Mouse (Mus musculus) macrophage (primary cell): ENCODE measurements at regions not wholly inside any gene's neighbourhood (a gene's known extent, or its start where the extent isn't known, plus 50 kb on each side); places are given as distances from the start of the nearest gene placed in this dataset.
"Not testable (repeated sequence)": the region's sequence is repeated elsewhere in the genome, so short reads cannot be mapped to it uniquely, and the experiment has no call there.

ENCODE experiments used
- H3K27ac ChIP-seq: fragments of 350-480 bp; formaldehyde crosslinking; 2 replicates; pipeline ENCODE4 v1.9.0; 2021
- H3K36me3 ChIP-seq: fragments of 350-480 bp; formaldehyde crosslinking; 2 replicates; pipeline ENCODE4 v1.9.0; 2021; ENCODE audit errors: inconsistent target
- H3K4me3 ChIP-seq: fragments of 350-480 bp; formaldehyde crosslinking; 2 replicates; pipeline ENCODE4 v1.9.0; 2021; ENCODE audit errors: inconsistent target
- H3K79me2 ChIP-seq: fragments of 350-480 bp; formaldehyde crosslinking; 2 replicates; pipeline ENCODE4 v1.9.0; 2021; ENCODE audit errors: inconsistent target
- WGBS: methylation state at CpG from one replicate; pipeline ENCODE4 v1.1.7; 2026; ENCODE audit warnings: inconsistent platforms; ENCODE audit not compliant: missing documents; 5-methylcytosine and 5-hydroxymethylcytosine counted together

DNA sequence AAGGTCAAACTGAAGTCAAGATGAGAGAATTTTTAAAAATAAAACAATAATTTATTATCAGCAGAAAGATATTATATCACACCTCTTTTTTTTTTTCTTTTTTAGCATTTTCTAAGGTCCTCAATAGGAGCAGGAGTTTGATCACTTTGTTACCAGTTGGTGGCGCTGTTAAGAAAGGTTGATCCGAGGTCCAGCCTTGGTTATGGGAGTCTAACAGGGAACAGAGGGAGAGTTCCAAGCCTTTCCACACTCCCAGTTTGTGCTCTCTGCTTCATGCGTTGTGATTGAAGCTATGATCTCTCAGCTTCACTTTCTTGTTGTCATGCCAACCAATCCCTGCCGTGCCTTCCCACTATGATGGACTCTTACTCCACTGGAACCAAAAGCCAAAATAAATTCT, 83.8 kb downstream of the Fam174a start:
- Histone ChIP-seq H3K79me2 (no peaks in the 10 kb centered on the region), H3K36me3 (no peaks in the 10 kb centered on the region), H3K27ac (no peak overlapping the region), H3K4me3 (no peak overlapping the region)
- WGBS: 69% methylated on average over 4 of the region's 4 CpGs

DNA sequence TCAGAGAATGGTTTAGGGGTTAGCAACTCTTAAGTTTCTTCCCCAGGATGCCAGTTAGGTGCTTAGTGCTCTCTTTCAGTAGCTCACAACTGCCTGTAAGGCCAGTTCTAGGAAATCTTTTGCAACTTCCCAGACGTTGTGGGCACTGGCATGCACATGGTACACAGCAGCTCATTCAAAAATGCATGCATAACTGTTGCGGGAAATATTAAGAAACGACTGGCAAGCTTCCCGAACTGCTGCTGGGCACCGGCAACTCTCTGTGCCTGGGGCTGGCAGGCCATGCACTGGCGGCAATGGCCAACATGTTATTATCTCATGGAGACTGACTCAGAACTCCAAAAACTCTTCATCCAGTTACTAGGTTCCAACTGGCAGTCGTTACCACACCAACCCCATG, 86.3 kb downstream of the Fam174a start:
- no peak overlapping the region for H3K4me3 ChIP-seq

DNA sequence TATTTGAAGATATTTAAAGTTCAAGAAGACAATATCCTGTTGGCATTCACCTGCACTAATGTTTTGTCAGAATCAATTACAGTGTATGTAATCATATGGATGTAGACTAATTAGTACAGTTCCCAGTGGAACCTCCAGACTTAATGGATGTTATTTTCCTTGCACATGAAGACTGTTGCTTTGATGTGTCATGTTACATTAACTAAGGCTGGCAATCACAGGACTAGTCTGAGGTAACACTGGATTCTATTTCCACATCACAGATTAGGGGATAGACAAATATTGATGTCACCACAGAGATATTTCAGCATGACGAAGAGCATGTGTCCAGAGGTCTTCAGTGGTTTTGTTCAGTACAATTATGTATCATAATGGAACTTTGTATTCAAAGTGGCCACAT, 108.8 kb downstream of the Fam174a start:
- WGBS: 85% methylated on average over 1 of the region's 1 CpGs
- Histone ChIP-seq H3K4me3 (no peak overlapping the region), H3K36me3 (no peaks in the 10 kb centered on the region), H3K79me2 (no peaks in the 10 kb centered on the region), H3K27ac (no peak overlapping the region)

More for the DNA sequence above, 86.3 kb downstream of the Fam174a start:
- Histone ChIP-seq H3K27ac (no peak overlapping the region), H3K79me2 (no peaks in the 10 kb centered on the region), H3K36me3 (no peaks in the 10 kb centered on the region)
- 55% methylated on average over 7 of the region's 7 CpGs for WGBS

DNA sequence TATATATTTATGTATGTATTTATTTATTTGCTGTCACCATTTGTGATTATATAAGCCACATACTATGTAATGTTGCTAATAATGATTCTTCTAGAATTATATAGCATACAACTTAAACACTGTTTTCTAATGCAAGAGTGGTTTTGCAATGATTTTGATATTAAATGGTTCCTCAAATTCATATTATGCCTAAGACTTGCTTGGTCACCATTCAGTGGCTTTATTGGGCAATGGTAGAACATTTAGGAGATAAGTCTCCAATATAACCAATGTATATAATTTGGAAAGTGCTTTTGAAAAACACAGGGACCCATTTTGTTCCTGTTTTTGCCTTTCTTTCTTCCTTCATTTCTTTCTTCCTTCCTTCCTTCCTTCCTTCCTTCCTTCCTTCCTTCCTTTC, 112.0 kb downstream of the Fam174a start:
- H3K79me2 ChIP-seq: no peaks in the 10 kb centered on the region
- no peak overlapping the region for H3K27ac ChIP-seq
- H3K4me3 ChIP-seq: no peak overlapping the region
- H3K36me3 ChIP-seq: no peaks in the 10 kb centered on the region

DNA sequence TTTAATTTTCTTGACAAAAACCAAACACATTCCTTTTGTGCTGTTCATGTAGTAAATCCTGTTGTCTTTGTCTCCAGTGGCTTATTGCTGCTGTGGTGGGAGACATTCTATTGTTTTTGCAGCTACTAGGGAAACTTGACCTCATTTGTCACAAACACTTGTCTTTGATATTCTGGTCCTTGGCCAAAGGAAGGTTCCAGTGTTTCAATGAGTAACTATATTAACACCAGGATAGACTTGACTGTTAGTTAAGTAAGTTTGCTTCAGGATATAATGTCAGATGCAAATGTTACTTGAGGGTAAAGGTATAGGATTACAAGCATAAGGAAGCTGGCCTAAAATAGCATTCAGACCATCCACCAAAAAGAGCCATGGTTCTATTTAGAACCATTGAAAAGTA, 123.7 kb downstream of the Fam174a start:
- no peak overlapping the region for H3K27ac ChIP-seq
- H3K4me3 ChIP-seq: no peak overlapping the region
- H3K36me3 ChIP-seq: no peaks in the 10 kb centered on the region
- no peaks in the 10 kb centered on the region for H3K79me2 ChIP-seq

DNA sequence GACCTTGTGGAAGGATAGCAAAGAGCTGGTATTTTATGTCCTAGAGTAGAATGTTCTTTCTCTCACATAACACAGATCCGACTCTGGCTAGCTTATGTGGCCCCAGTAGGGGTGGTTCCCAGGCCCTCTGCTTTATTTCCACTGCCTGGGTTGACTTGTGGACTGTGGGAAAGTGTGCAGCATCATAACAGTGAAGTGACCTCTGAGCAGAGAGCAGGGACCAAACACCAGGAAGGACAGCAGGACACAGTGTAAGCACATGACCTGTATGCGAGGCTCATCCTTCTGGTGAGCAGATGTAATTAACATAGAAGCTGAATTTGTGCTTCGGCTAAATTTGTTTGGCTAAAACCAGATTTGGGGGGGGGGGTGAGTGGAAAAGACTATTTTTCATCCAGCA, 132.1 kb downstream of the Fam174a start:
- no peak overlapping the region for H3K27ac ChIP-seq
- no peaks in the 10 kb centered on the region for H3K36me3 ChIP-seq
- WGBS: 100% methylated on average over 3 of the region's 3 CpGs
- no peaks in the 10 kb centered on the region for H3K79me2 ChIP-seq
- no peak overlapping the region for H3K4me3 ChIP-seq

DNA sequence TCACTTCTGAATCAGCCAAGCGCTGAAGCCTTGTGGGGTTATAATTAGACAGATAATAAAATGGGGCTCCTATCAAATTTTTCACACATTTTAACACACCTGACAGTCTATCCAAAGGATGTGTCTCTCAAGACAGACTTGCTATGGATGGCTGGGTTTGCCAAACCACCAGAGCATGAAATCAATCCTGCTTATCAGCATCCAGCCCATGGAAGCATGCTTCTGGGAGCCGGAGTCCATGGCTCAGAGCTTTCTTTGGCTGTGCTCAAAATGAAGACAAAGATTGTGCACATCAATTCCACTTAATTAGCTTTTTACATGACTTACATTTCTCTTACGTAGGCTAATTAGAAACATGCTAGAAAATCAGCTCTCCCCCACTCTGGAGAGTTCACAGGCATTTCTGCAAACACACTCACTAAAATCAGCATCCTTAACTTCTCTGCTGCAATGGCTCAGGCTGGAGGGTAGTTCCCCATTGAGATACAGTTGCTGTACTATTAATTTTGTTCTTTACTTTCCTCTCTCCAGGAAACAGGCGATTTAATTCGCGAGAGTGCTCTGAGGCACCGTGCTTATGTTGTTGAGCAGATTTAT, 135.6 kb downstream of the Fam174a start:
- 43% methylated on average over 7 of the region's 7 CpGs for WGBS
- H3K79me2 ChIP-seq: no peaks in the 10 kb centered on the region
- H3K4me3 ChIP-seq: no peak overlapping the region
- no peaks in the 10 kb centered on the region for H3K36me3 ChIP-seq
- peak overlapping the region; percentile 88 for H3K27ac ChIP-seq

DNA sequence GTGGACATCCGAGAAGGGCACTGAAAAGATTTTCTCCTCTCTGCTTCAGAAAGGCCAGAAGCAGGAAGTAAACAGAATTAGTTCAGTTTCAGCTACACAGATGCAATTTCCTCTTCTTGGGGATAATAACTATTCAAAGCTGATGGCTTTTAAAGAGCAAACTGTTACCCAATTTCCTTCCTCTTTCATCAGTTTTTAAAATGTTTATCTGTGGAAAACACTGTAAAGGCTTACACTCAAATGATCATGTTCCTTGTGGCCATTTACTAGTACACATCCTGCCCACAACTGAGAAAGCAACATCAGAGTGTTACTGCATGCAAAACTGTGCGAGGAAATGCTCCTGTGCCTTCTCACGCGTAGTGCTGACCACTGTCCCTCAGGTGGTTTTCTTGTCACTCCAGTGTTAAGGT, 137.5 kb downstream of the Fam174a start:
- Histone ChIP-seq H3K36me3 (no peaks in the 10 kb centered on the region), H3K79me2 (no peaks in the 10 kb centered on the region), H3K4me3 (no peak overlapping the region), H3K27ac (peak overlapping the region; percentile 88)
- WGBS: 1% methylated on average over 4 of the region's 4 CpGs

DNA sequence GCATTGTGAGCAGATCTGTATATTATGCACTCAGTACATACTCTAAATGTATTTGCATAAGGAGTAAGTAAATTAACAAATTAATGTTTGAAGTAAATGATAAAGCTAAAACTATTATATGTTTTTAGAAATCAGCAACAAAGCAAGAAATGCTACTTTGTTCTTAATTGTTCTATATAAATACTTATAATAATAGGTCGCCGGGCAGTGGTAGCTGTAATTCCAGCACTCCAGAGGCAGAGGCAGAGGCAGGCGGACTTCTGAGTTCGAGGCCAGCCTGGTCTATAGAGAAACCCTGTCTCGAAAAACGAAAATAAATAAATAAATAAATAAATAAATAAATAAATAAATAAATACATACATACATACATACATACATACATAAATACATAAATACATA, 138.3 kb downstream of the Fam174a start:
- not testable (repeated sequence) for H3K36me3 ChIP-seq, H3K4me3 ChIP-seq, H3K79me2 ChIP-seq
- H3K27ac ChIP-seq: peak overlapping the region; percentile 88
- WGBS: 71% methylated on average over 6 of the region's 6 CpGs

DNA sequence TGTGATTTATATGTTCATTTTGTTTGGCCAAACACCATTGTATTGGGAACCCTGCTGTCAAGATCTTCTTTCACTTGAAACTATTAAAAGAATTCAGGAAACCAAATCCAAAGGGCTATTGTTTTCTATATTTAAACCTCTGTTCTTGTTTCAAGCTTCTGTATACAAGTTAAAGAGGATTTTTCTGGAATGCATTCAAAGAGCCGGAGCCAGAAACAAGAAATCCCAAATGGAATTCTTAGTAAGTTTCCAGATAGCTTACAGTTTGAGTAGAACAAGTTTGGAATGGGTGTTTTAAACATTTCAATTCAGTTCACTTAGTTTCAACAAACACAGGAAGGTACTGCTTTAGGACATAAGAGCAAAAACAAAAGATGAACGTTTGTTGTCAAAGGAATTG, 140.8 kb downstream of the Fam174a start:
- WGBS: 77% methylated on average over 2 of the region's 2 CpGs
- no peak overlapping the region for H3K27ac ChIP-seq

DNA sequence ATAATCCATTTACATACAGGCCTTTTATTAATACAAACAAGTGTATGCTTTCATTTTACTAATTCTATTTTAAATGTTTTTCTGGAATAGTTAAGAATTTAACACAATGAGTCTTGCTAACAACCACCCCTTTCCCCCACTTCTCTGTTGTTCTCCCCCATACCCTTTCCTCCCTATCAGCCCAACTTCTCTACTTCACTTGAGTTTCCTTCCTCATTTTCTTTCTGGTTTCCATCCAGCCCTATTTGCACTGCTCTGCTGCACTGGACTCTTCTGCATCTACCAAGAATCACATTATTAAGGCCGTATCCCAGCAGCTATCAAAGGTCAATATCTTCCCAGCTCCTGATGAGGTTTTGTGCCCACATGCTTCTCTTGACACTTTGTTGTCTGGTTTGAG, 145.9 kb downstream of the Fam174a start:
- 29% methylated on average over 1 of the region's 1 CpGs for WGBS
- H3K79me2 ChIP-seq: no peaks in the 10 kb centered on the region
- H3K36me3 ChIP-seq: no peaks in the 10 kb centered on the region
- H3K27ac ChIP-seq: 0 out of 2 replicates have a peak overlapping the region, but pooled peaks have one; percentile 7
- no peak overlapping the region for H3K4me3 ChIP-seq

More for the DNA sequence above, 140.8 kb downstream of the Fam174a start:
- Histone ChIP-seq H3K36me3 (no peaks in the 10 kb centered on the region), H3K79me2 (no peaks in the 10 kb centered on the region), H3K4me3 (no peak overlapping the region)

DNA sequence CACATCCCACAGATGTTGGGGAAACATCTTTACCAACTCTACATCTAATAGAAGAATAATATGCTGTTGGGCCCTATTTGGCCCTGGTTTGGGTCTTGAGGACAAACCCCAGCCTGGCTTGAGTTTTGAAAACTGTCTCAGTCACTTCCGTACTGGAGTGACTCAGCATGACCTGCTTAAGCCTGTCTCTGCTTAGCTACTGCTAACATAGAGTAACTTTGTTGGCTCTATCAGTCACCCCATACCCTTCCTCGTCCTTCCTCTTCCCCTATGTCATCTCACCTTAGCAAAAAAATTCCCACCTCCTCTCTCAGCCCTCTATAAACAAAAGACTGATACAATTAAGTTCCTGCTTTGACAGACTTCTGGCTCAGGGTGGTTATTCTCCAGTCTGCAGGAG, 154.7 kb downstream of the Fam174a start:
- Histone ChIP-seq H3K79me2 (no peaks in the 10 kb centered on the region), H3K27ac (peak overlapping the region; percentile 63), H3K4me3 (no peak overlapping the region), H3K36me3 (no peaks in the 10 kb centered on the region)
- WGBS: 5% methylated on average over 2 of the region's 2 CpGs

DNA sequence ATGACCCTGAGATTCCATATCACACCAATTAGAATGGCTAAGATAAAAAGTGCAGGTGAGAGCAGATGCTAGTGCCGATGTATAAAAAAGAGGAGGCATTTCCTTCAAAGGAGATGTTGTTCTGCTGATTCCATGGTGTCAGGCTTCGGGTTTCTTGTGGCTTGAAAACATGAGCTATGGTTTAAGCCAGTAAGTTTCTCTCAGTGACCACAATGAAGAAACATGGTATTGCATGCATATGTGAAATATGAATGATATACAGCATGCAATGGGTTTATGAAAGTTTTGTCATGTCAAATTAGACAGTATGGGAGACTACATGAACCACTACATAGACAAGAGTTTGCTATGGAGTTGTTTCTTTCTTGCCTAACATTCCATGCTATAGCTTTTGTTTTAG, 155.3 kb downstream of the Fam174a start:
- H3K79me2 ChIP-seq: no peaks in the 10 kb centered on the region
- WGBS: 61% methylated on average over 2 of the region's 2 CpGs
- H3K4me3 ChIP-seq: no peak overlapping the region
- H3K36me3 ChIP-seq: no peaks in the 10 kb centered on the region
- peak overlapping the region; percentile 63 for H3K27ac ChIP-seq

DNA sequence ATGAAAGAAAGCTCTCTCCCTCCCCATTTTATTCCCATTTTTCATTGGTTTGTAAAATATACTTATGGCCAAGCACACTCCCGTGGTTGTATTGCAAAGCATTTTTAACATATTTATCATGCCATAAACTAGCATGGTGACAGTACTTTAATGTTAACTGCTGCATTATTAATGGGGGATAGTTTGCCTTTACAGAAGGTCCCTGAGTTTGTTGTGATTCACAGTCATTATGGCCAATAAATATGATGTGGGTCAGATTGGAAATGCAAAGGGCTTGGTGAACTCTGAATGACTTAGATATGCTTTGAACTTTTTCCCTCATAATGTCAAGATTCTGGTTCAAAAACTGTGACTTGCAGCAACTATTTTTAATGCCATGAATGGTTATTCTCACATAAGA, 157.1 kb downstream of the Fam174a start:
- Histone ChIP-seq H3K36me3 (no peaks in the 10 kb centered on the region), H3K4me3 (no peak overlapping the region), H3K79me2 (no peaks in the 10 kb centered on the region), H3K27ac (no peak overlapping the region)
- 100% methylated on average over 1 of the region's 1 CpGs for WGBS

DNA sequence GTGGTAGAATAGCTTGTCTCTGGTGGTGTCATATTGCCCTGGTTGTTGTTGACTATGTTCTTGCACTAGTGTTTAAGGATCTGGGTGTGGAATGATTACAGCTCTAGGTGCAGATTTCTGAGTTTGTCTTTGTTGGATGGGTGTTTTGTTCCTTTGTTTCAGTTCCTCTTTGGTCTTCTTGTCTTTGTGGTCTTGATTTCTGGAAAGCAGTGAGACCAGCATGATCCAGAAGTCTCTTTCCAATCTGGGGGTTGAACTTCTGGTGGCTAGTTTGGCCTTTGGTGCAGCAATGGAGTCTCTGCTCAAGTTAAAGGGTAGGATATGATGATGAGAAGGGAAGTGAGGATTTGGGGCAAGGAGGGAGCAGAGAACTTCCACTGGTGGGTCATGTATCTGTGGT, 174.4 kb downstream of the St8sia4 start:
- no peaks in the 10 kb centered on the region for H3K79me2 ChIP-seq
- H3K4me3 ChIP-seq: no peak overlapping the region
- no peaks in the 10 kb centered on the region for H3K36me3 ChIP-seq
- no peak overlapping the region for H3K27ac ChIP-seq

DNA sequence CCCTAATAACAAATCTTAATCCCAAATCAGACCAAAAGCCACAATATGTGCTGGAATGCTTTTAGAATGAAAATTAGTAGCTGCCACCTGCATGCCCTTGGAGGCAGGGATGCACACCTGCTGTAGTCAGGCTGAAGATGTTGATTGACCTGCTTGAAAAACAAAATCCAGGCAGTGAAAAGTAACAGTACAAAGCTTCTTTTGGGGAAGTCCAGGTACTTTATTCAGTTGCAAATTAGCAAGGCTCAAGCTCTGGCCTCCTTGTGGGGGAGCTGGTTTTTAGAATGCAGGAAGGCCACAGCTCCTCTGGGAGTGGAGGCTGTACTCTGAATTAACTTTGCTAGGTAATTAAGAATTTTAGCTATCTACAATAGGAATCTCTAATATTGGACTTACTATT, 166.7 kb downstream of the St8sia4 start:
- not testable (repeated sequence) for H3K79me2 ChIP-seq, H3K4me3 ChIP-seq

More for the DNA sequence above, 166.7 kb downstream of the St8sia4 start:
- not testable (repeated sequence) for H3K36me3 ChIP-seq, H3K27ac ChIP-seq
